In genomic region chr2:72285888-72286661, GRCm38 (mm10) we compare ENCODE assay signal across 8 mouse cellular contexts. TPM values are rescaled to one million over a fixed set of nuclear protein-coding genes. Genes with fewer than 3 reads are reported as not detected.
DNase-seq lines count a peak whose midpoint lies in the region; ATAC-seq and TF ChIP-seq lines count a peak whose summit lies in the region.

No protein-coding gene starts in this region.

- H3K27ac ChIP-seq in ES-Bruce4 (ENCODE audit: insufficient read depth, low read length): no peak overlapping the region
- peak overlapping the region; percentile 91 for H3K27ac ChIP-seq in stomach, postnatal 0 days (replicated peaks)

- 1% methylated on average over 58 of the region's 60 CpGs for WGBS in stomach, postnatal 0 days

- H3K4me3 ChIP-seq in ES-Bruce4 (ENCODE audit: low read depth, low read length): peak overlapping the region; percentile 70
- H3K4me3 ChIP-seq in megakaryocyte, embryonic 14.5 days (replicated peaks): peak overlapping the region; percentile 94
- H3K4me3 ChIP-seq in stomach, postnatal 0 days (ENCODE audit: low read depth, low read length): peak overlapping the region; percentile 95

- peaks cover 1% of the 10 kb centered on the region for H3K4me1 ChIP-seq in ES-Bruce4 (ENCODE audit: control insufficient read depth, insufficient read depth, low read length)
- peaks cover 42% of the 10 kb centered on the region for H3K4me1 ChIP-seq in megakaryocyte, embryonic 14.5 days
- 0 out of 2 replicates have a peak, but pooled peaks cover 5% of the 10 kb centered on the region for H3K4me1 ChIP-seq in stomach, postnatal 0 days (replicated peaks; ENCODE audit: control insufficient read depth, insufficient read depth)

- no peak for TF ChIP-seq CTCF in ES-Bruce4 (IDR thresholded peaks at IDR 0.05; ENCODE audit: low read depth, low read length)
- no peak for TF ChIP-seq CTCF in stomach, postnatal 0 days (IDR thresholded peaks at IDR 0.05; ENCODE audit: low read depth)

- peak; percentile 62 for DNase-seq in A20 (ENCODE audit: low read depth, low spot score)
- DNase-seq in cerebellum, postnatal 25 days: peak; percentile 59 to 64
- peak; percentile 42 to 66 for DNase-seq in kidney, postnatal 25 days
- DNase-seq in stomach, postnatal 0 days (ENCODE audit: low spot score): peak; percentile 58
- no peak for DNase-seq in natural killer cell, adult 2 months (ENCODE audit: low spot score in 2 of 2)

- H3K9ac ChIP-seq in ES-Bruce4 (ENCODE audit: low read depth, poor library complexity, severe bottlenecking): peak overlapping the region; percentile 99
- H3K9ac ChIP-seq in stomach, postnatal 0 days (ENCODE audit: low read length): peak overlapping the region; percentile 99

- TF ChIP-seq EP300 in ES-Bruce4 (IDR thresholded peaks at IDR 0.05; ENCODE audit: insufficient read depth, low read depth, low read length): no peak
- no peak for TF ChIP-seq EP300 in stomach, postnatal 0 days (optimal IDR thresholded peaks at IDR 0.05)

- H3K36me3 ChIP-seq in ES-Bruce4 (ENCODE audit: control insufficient read depth, insufficient read depth, low read length, poor library complexity, severe bottlenecking): no peaks in the 10 kb centered on the region
- H3K36me3 ChIP-seq in megakaryocyte, embryonic 14.5 days (replicated peaks; ENCODE audit: low read length): peaks cover 5% of the 10 kb centered on the region
- H3K36me3 ChIP-seq in stomach, postnatal 0 days (ENCODE audit: control insufficient read depth, insufficient read depth, low read length): no peaks in the 10 kb centered on the region

- peak; percentile 53 for ATAC-seq in granulocyte monocyte progenitor cell, adult 5-6 weeks (replicated peaks; ENCODE audit: poor library complexity, severe bottlenecking)
- peak; percentile 76 for ATAC-seq in stomach, postnatal 0 days (ENCODE audit: low FRiP score, low TSS enrichment)

- H3K27me3 ChIP-seq in ES-Bruce4 (ENCODE audit: control insufficient read depth, insufficient read depth, low read length, poor library complexity, severe bottlenecking): no peaks in the 10 kb centered on the region
- peaks cover 7% of the 10 kb centered on the region for H3K27me3 ChIP-seq in megakaryocyte, embryonic 14.5 days (replicated peaks)
- H3K27me3 ChIP-seq in stomach, postnatal 0 days (ENCODE audit: control insufficient read depth, insufficient read depth, low read length): no peaks in the 10 kb centered on the region

- no peak for TF ChIP-seq POLR2A in ES-Bruce4 (IDR thresholded peaks at IDR 0.05; ENCODE audit: insufficient read depth, low read length)

- H3K9me3 ChIP-seq in ES-Bruce4 (replicated peaks; ENCODE audit: control insufficient read depth, insufficient read depth, low read length, poor library complexity, severe bottlenecking): no peaks in the 10 kb centered on the region
- no peaks in the 10 kb centered on the region for H3K9me3 ChIP-seq in megakaryocyte, embryonic 14.5 days
- no peaks in the 10 kb centered on the region for H3K9me3 ChIP-seq in stomach, postnatal 0 days (ENCODE audit: control insufficient read depth, low read length)

- H3K4me2 ChIP-seq in stomach, postnatal 0 days (replicated peaks; ENCODE audit: low read depth): peak overlapping the region; percentile 74

RNA-seq across cellular contexts. Expression of gene Map3k20, which starts 0.6 kb away (rescaled TPM):
- 39.0 and 41.5 TPM in 2 replicates for polyA plus RNA-seq in ES-Bruce4 (2011; ENCODE audit: insufficient read depth, insufficient read length, low read depth, missing spikeins)
- 66.1 and 82.8 TPM in 2 replicates for total RNA-seq in granulocyte monocyte progenitor cell, adult 5-6 weeks (2014; fragmentation: Nextera tagmentation)
- 71.7 and 77.0 TPM in 2 replicates for total RNA-seq in granulocyte monocyte progenitor cell, adult 5-6 weeks (2017)
- 2.8 TPM in 1 of 2 replicates, not detected in the other for polyA plus RNA-seq in megakaryocyte, embryonic 14.5 days (2012; ENCODE audit: insufficient read depth, low replicate concordance)
- polyA plus RNA-seq in stomach, postnatal 0 days (2015; fragmentation: Nextera tagmentation; extraction: Ambion mirVana): 15.9 and 17.0 TPM in 2 replicates

Comparison
In these comparisons a context has a peak if more than half of its experiments do, and no peak if none do; other contexts are left out.
1. DNase-seq: peak in A20 (single experiment), cerebellum, postnatal 25 days (2 of 2), kidney, postnatal 25 days (2 of 2) and stomach, postnatal 0 days (single experiment); none in natural killer cell, adult 2 months (0 of 2).
2. Peak in every context shown above with its lines, with median percentiles within 50 percentile points of each other: H3K4me3 ChIP-seq.